Mouse (Mus musculus): ENCODE data around the gene Trim37.

Gene Trim37

DNA sequence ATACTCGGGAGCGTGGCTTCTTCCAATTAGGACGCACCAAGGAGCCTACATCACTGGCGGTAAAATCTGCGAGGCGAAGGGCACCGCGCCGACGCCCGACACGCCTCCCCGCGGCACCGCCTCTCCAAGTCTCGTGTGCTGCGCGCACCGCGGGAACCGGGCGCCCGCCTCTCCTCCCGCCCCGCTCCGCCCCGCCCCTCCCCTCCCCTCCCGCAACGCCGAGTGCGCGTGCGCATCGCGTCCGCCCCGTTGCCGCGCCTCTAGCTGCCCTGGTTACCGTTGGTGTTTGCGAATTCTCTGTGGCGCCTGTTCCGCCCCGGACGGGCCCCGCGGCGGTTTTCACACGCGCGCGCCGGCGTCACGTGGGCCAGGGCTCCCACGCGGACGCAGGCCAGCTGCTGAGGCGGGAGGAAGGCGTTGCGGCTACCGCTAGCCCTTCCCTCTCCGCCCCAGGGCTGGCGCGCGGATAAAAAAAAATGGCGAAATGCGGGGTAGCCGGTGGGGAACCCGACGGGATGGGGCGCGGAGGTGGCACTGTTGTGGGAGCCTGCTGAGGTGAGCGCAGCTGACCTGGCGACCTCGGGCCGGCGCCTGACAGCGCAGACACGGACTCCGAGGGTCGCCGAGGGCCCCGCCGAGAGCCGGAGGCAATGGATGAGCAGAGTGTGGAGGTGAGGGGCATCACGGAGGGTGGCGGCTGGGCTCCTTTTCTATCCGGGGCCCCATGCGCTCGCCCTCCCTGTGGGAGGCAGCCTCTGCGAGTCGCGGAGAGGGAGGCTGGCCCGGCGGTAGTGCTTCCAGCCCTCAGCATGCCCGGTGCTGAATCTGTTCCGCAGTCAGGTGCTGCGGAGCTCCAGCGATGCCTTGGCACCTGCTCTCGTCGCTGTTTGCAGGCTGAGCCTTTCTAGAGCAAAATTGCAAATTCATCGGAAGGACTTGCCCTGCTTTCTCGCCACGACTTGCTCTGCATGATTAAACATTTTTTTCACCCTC is at the start of gene Trim37:
TSS of gene Trim37 (plus strand) at position 254 of the 993 bp plus-strand sequence.
- in situ Hi-C loops (cut with MboI; ENCODE audit: low pct_unique_long_range_greater_than_20kb in 1 of 2, low sequenced_read_pairs in 2 of 2, unreplicated experiment in 1 of 2), result no loop called here

GRCm38 (mm10) chr11:87083712-87084111 is 43.2 kb upstream of the Trim37 start:
- in situ Hi-C loops (cut with MboI; ENCODE audit: low pct_unique_long_range_greater_than_20kb in 1 of 2, low sequenced_read_pairs in 2 of 2, unreplicated experiment in 1 of 2), result no loop called here

DNA sequence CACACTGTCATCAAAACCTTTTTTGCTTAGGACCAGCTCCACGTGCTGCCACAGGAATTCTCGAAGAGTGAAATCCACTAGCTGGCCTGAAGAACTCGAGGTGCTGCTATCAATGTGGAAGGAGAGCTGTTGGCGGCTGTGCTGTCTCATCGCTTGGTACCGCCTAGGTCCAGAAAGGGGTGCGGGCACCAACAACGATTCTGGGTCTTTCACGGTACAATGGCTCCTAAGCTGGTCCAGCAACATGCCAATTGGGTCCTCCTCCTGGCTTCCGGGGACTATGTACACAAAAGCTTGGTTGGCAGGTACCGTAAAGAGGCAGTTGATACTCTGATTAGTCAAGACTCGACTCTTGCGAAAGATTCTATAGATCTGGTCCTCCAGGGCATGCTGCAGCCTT is 41.4 kb upstream of the Trim37 start:
- in situ Hi-C loops (cut with MboI; ENCODE audit: low pct_unique_long_range_greater_than_20kb in 1 of 2, low sequenced_read_pairs in 2 of 2, unreplicated experiment in 1 of 2), result no loop called here

- in situ Hi-C loops (cut with MboI; ENCODE audit: low pct_unique_long_range_greater_than_20kb in 1 of 2, low sequenced_read_pairs in 2 of 2, unreplicated experiment in 1 of 2), result no loop called here
Measured at GRCm38 (mm10) chr11:87086290-87086984, 40.4 kb upstream of the Trim37 start, which contains the start of gene Smg8. Smg8 (minus strand) TSS chr11:87086774.

DNA sequence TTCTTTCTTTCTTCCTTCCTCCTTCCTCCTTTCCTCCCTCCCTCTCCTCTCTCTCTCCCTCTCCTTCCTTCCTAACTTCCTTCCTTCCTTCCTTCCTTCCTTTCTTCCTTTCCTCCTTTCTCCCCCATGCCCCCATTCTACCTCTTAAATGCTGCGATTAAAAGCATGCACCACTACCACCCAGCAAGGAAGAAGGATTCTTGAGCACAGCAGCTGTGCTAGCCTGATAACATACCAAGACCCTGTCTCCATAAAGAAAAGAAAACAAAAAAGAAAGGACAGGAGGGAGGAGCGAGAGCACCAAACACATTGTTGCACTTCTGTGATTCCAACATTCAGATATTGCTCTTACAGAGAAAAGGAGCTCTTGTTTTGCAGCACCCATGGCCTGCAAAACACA is 39.7 kb upstream of the Trim37 start:
- in situ Hi-C loops (cut with MboI; ENCODE audit: low pct_unique_long_range_greater_than_20kb in 1 of 2, low sequenced_read_pairs in 2 of 2, unreplicated experiment in 1 of 2), result no loop called here

DNA sequence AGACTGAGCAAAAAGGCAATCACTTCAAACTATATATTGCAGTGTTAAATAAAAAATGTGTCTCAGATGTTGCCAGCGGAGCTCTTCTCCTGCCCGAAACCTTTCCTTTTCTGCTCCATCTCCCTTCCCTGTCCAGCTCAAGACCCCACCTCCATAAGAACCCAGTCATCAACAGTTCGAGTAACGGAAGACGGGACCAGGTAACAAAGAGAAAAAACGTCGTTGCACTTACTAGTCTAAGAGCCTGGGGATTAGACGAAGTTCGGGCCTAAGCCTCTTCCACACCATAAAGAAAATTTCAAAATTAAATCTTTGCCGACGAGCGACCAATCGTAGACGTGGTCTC is 18.5 kb upstream of the Trim37 start, which contains the start of gene Prr11:
TSS of gene Prr11 (minus strand) at position 300 of the 346 bp plus-strand sequence.
- in situ Hi-C loops (cut with MboI; ENCODE audit: low pct_unique_long_range_greater_than_20kb in 1 of 2, low sequenced_read_pairs in 2 of 2, unreplicated experiment in 1 of 2), result no loop called here

DNA sequence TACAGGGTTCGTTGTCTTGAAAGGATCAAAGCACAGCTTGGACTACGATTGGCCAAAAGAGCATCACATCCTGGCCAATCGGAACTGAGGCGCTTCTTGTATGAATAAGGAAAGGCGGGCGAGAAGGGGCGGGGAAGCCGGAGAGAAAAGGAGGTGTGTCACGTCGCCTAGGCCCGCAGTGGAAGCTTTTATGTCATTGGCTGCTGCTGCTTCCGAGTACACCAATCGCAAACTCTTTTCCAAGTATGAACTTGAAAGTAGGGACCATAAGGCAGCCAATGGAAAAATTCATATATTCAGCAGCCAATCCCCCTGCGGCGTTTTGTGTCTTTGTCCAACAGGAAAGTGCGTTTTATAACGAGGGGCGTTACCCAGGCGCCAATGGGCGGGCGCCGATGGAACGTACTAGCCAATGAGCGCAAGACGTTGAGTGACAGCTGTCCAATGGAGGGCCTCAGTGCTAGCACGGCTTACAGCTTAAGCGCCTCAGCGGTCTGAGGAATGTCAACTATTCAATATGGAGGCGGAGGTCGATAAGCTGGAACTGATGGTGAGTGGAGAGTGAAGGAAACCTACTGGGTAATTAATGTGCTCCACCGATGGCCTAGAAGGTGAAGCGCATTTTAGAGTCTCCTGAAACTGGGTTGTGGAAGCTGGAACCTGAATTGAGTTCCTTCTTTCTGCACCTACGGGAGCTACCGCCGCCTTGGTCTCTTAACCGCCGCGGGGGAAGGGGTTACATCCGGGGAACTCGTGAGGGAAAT is 17.9 kb upstream of the Trim37 start, which contains the start of gene Ska2:
TSS of gene Ska2 (plus strand) at position 480 of the 764 bp plus-strand sequence.
- in situ Hi-C loops (cut with MboI; ENCODE audit: low pct_unique_long_range_greater_than_20kb in 1 of 2, low sequenced_read_pairs in 2 of 2, unreplicated experiment in 1 of 2), result no loop called here

DNA sequence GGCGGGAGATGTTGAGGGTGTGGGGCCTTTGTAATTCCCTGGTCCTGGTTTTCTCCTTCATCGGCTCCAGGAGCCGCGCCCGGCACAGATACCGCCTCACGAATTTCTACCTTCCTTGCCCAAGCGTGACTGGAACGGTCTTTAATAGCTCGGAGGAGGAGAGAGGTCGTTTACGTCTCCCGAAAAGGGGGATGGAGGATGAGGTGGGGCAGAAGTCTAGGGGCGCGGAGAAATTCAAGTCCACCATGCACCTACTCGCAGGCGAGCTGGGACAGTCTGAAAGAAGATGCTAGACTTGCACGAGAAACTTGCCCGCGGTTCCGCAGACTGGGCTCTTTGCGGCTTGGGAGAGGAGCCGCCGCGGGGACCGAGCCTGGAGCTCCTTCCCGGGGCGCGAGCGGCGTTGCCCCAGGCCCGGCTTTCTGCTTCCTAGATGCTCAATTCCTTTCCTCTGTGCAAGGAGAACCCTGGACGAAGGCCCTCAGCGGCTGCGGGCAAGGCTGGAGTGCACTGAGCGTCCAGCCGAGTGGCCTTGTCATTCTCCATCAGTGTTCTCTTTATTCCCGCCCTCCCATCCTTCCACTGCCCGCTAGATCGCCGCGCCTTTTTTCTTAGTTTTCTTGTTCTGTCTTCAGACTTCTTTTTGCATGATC is 17.2 kb upstream of the Trim37 start:
- in situ Hi-C loops (cut with MboI; ENCODE audit: low pct_unique_long_range_greater_than_20kb in 1 of 2, low sequenced_read_pairs in 2 of 2, unreplicated experiment in 1 of 2), result no loop called here

- in situ Hi-C loops (cut with MboI; ENCODE audit: low pct_unique_long_range_greater_than_20kb in 1 of 2, low sequenced_read_pairs in 2 of 2, unreplicated experiment in 1 of 2), result no loop called here
Measured at GRCm38 (mm10) chr11:87110172-87110909, 16.5 kb upstream of the Trim37 start.

DNA sequence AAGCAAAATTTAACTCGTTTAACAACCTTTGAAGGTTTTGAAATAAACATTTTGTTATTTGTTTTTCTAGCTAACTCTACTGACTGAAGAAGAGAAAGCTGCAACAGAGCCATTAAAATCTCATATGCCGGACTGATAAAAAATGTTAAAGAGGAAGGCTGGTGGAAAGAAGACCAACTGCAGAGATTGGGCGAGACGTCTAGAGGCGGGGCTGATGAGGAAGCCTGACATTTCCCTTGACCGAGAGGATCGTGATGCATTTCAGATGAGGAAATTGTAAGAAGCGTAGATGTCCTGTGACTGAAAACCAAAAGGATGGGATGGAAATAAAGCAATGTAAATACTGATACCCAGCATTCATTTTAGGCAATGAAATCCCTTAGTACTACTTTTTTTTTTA is 5.0 kb upstream of the Trim37 start:
- in situ Hi-C loops (cut with MboI; ENCODE audit: low pct_unique_long_range_greater_than_20kb in 1 of 2, low sequenced_read_pairs in 2 of 2, unreplicated experiment in 1 of 2), result no loop called here

DNA sequence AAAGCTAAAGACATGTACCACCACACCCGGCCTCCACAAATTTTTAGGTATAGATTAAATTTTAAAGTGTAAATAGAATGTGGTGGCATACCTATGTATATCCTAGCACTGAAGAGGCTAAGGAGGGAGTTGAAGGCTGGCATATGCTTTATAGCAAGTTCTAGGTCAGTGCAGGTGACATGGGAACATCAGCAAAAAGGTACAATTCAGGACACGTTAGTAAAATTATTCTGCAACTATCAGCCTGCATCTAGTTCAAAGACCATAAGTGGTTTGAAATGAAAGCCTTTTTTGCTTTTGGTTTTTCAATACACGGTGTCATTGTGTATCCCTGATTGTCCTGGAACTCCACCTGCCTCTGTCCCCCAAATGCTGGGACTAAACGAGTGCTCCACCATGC is 1.3 kb upstream of the Trim37 start:
- in situ Hi-C loops (cut with MboI; ENCODE audit: low pct_unique_long_range_greater_than_20kb in 1 of 2, low sequenced_read_pairs in 2 of 2, unreplicated experiment in 1 of 2), result no loop called here

- in situ Hi-C loops (cut with MboI; ENCODE audit: low pct_unique_long_range_greater_than_20kb in 1 of 2, low sequenced_read_pairs in 2 of 2, unreplicated experiment in 1 of 2), result no loop called here
Measured at GRCm38 (mm10) chr11:87126281-87126823, 525 bp upstream of the Trim37 start.

DNA sequence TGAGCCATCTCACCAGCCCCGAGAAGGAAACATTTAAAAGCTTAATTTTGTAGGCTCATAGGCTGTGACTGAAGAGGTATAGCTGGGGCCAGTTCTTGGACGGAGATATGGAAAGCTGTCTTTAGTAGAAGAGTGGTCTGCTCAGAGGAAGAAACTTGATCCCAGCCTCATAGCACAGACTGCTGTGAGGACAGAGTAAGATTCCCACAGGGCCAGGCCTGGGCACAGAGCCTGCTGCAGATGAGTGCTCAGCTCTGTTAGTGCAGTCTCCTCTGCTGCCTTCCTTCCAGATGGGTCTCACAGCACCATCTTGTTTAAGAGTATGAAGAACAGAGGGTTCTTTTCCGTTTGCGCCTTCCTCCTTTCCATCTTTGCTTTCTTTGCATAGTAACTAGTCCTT is 9.4 kb downstream of the Trim37 start:
- in situ Hi-C loops (cut with MboI; ENCODE audit: low pct_unique_long_range_greater_than_20kb in 1 of 2, low sequenced_read_pairs in 2 of 2, unreplicated experiment in 1 of 2), result no loop called here

DNA sequence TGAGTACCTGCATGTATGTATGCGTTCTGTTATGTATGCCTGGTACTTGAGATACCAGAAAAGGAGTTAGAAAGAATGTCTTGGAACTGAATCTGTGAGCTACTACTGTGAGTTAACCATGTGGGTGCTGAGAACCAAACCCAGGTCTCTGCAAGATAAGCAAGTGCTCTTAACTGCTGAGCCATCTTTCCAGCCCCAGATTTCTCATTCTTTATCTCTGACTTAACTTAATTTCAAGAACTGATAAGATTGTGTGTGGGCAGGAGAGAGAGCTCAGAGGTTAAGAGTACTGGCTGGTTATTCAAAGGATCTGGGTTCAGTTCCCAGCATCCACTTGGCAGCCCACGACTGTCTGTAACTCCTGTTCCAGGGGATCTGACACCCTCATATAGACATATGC is 31.1 kb downstream of the Trim37 start:
- in situ Hi-C loops (cut with MboI; ENCODE audit: low pct_unique_long_range_greater_than_20kb in 1 of 2, low sequenced_read_pairs in 2 of 2, unreplicated experiment in 1 of 2), result no loop called here

DNA sequence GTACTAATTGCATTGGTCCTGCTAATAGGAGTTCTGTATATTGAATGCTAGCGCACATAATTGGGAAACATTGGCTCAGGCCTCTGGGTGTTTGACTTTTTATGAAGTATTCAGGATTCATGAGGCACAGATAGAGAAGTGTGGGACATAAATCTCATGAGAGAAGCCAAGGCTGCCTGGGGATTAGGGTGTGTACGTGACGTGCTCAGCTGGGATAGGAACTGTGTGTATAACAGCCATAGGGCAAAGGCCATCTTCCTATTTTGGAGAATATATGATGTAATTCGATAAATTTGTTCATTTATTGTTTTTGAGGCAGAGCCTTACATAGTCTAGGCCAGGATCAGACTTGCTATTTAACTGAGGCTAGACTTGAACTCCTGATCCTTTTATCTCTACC is 35.8 kb downstream of the Trim37 start:
- in situ Hi-C loops (cut with MboI; ENCODE audit: low pct_unique_long_range_greater_than_20kb in 1 of 2, low sequenced_read_pairs in 2 of 2, unreplicated experiment in 1 of 2), result no loop called here

GRCm38 (mm10) chr11:87163751-87164150 is 36.9 kb downstream of the Trim37 start:
- in situ Hi-C loops (cut with MboI; ENCODE audit: low pct_unique_long_range_greater_than_20kb in 1 of 2, low sequenced_read_pairs in 2 of 2, unreplicated experiment in 1 of 2), result no loop called here

DNA sequence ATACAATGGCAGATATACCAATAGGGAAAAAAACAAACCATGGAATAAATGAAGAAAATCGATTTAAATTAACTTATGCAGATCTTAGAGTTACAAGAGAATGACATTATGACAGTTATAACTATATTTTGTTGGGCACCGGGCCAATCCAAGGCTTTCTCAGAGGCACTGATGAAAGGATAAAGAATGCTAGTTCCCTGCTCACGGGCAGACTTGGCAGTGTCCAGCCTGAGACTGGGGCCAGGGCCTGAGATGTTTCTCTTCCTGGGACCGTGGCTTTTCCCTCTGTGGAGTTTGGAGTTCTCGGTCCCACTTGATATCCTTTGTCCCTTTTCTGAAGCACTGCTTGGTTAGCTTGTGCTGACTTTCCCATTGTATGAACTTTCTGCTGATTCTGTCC is 46.7 kb downstream of the Trim37 start:
- in situ Hi-C loops (cut with MboI; ENCODE audit: low pct_unique_long_range_greater_than_20kb in 1 of 2, low sequenced_read_pairs in 2 of 2, unreplicated experiment in 1 of 2), result no loop called here
